Mouse (Mus musculus) heart, postnatal 0 days (tissue): ENCODE results near the gene Tmem185b.

Experiments
- CTCF ChIP-seq: IDR thresholded peaks from 2 replicates; pipeline ENCODE4 v1.5.1; 2016; ENCODE audit warnings: antibody characterized with exemption, control low read depth, low read depth
- EP300 ChIP-seq: IDR thresholded peaks from 2 replicates; pipeline ENCODE4 v1.6.1; 2016; ENCODE audit warnings: antibody characterized with exemption, low read depth

DNA sequence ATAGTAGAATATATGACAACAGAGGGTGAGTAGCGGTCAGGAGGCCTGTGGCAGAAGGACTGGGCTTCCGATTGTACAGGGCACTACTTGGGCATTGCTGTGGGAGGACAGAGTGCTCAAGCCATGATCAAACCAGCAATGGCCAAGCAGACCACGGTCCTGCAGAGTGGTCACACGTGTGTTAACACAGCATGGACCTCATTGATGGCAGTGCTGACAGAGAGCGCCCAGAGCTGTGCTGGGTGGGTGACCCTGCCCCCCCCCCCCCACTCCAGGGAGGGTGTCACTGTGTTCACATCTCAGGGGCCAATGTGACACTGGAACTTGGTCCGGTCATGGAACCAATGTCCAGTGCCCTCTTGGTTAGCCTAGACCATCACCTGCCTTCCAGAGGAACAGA, 6.2 kb downstream of the Tmem185b start:
- TF ChIP-seq CTCF: no peak
- TF ChIP-seq EP300: no peak
